Mouse (Mus musculus) heart, adult 11 months (tissue): ENCODE data around the gene Mrps36.

Experiments
- DNase-seq: peaks from one replicate; pipeline ENCODE4 v3.0.0; 2022

Mrps36 gene

DNA sequence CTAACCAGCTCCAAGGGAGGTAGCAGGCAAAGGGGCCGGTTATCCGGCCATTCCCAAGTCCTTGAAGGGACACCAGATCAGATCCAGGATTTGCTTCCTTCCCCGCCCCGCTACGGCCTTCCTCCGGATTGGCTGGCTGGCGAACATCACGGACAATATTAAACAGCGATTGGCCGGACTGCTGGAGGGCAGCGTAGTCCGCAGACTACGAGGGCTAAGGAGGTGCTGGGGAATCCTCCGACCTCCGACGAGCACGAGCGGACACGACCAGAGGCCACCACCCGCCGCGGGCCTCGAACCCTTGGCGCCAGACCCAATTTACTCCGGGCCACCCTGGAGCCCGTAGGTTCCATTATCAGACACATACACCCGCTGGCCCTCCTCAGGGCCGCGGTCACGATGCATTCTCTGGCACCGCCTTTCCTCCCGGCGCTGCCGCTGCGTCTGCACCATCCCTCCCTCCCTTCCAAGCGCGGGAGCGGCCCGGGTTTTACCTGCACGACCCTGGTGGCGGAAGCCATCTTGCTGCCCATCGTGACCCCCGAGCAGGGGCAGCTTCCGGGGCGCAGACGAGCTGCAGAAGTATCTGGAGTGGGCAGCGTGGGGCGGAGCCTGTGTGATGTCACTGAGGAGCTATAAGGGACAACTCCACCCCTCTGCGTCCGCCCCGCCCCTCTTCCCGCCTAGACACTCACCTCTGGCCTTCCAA, at the start of gene Mrps36:
TSS of gene Mrps36 (minus strand) at position 624 of the 709 bp plus-strand sequence.
- peak; percentile 100 for DNase-seq

DNA sequence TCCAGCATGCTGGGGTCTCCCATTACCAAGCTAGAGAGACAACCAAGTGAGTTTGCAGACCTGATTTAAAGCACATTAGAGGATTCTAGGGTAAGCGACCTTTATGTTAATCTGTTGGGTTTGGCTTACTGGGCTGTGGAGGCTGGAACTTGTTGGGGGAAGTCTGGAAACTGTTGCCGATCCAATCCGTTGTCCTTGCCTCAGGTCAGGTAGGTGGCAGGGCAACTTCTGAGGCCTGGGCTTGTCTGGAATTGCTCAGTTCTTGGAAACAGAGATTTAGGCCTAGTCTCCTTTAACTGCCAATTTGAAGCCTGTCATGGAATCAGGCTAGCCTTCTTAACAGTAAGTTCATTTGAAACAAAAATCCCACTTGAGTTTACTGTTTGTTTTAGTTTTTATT, 44.6 kb upstream of the Mrps36 start:
- peak; percentile 75 for DNase-seq

DNA sequence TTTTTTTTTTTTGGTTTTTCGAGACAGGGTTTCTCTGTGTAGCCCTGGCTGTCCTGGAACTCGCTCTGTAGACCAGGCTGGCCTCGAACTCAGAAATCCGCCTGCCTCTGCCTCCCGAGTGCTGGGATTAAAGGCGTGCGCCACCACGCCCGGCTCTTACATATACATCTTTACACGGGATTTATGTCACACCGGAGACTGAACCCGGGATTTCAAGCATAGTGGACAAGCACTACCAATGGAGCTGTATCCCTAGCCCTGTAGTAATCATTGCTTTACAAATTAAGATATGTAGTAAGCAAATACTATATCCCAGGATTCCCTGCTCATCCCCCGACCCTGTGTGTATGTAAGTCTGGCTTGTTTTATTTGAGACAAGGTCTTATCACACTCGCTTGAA, 43.6 kb upstream of the Mrps36 start:
- DNase-seq, result peak; percentile 61

DNA sequence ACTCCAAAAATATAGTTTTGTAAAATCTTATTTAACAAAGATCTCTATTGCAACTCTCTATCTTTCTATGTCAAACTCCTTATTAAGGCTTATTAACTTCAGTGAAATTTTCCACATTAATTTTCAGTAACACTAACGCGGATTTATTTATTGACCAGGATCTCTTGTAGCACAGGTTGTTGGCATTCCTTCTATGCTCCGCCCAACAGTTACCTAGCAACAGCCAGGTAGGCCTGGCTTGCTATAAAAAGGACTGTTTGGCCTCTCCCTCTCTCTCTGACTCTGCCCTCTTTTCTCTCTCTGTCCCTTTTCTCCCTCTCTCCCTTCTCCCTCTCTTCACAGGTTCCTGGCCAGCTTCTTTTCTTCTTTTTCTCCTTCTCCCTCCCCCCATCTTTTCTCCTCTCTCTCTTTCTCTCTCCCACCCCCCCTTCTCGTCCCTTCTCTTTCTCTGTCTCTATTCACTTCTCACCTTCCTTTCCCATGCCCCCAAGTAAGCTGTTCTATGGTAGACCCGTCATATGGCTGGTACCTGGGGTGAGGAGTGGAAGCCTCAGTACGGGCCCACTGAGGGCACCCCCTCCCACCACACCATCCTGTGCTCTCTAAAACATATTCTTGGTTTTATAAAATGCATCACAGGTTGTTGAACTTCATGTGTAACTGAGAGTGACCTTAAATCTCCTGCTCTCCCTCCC, 43.0 kb upstream of the Mrps36 start:
- peak; percentile 82 for DNase-seq

DNA sequence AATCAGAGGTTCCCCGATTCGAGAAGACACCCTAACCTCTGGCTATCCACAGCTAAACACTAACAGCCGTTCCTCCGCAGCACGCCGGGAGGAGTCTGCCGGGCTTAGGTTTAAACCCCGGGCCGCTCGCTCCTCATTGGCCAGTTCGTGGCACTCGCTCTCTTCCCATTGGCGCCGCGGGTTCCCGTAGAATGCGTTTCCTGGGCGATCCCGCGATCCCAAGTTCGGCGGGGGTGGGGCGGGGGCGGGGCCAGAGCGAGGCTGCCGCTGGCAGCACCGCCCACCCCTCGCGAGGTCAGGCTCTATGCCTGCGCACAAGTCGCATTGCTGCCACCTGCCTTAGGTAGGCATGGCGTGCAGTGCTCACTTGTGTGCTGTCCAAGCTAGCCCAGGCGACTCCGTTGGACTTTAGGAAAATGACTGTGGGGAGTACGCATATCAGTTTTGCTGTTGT, 42.0 kb upstream of the Mrps36 start, which contains the start of gene Ccnb1:
TSS of gene Ccnb1 (minus strand) at position 157 of the 454 bp plus-strand sequence.
- DNase-seq, result peak; percentile 99

DNA sequence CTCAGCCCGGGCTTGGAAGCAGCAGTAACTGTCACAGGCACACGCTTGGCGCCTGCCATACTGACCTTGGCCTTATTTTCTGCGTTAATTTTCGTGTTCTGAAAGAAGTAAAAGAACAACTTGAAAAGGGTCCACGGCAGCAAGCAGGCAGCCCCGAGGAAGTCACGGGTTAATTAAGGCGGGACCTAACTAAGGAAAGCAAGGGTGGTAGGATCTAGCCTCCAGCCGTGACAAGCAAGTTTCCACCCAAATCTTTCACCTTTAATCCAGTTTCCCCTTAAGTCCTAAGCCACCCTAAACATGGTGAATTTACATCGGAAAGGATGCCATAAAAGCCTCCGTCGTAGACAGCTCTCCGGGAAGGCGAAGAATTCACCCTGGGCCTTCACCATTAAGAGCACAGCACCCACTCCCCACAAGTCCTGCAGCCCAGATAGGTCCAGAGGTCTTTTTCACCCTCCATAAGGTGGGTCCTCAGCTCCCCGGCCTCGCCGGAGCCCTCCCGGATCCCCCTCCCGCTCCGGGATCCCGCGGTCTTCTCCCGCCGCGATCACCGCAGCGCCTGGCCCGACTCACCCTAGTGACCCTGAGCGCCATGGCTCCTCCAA, 41.5 kb upstream of the Mrps36 start:
- no peak for DNase-seq

DNA sequence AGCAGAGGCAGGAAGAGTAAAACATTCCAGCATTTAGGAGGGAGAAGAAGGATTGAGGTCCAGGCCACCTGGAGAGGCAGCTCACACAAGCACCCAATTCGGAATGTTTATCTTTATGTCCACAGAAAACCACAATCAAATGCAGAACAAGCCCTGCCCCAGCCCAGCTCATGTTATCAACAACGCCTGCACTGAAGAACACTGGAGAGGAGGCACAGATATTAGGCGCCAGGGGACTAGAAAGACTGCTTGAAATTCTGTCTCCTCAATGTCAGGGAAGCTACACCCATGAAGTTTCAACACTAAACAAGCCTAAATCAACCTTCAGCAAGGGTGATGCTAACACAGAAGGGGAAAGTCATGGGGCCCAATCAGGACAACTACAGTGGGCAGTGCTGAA, 33.0 kb upstream of the Mrps36 start:
- no peak for DNase-seq

DNA sequence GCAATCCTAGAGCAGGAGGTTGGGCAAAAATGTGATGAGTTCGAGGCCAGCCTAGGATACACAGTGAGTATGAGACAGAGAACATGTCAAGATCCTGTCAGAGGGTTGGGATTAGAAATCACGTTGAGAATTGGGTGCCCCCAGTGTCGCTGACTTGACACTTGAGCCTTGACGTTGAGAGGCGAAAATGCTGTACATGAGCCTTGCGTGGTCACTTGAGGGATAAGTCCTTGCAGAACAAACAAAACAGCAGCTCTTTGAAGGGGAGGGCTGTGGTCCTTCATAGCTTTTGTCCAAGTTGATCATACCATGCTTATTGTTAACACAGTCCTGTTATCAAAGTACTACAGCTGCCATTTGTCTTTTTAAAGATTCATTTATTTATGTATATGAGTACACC, 32.3 kb upstream of the Mrps36 start:
- no peak for DNase-seq

DNA sequence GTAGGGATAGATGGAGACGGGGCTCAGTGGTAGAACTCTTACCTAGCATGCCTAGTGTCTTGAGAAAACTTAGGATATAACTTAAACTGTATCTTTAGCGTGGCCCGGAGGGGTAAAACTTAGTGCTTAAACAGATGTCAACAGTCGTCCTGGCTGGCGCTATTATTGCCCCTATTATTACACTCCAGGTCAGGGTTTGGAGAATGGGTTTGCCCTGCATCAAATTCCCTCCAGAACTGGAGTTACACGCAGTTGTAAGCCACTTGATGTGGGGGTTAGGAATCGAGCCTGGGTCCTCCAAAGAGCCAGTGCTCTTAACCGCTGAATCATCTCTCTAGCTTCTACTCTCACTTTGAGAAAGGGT, 31.6 kb upstream of the Mrps36 start:
- no peak for DNase-seq

DNA sequence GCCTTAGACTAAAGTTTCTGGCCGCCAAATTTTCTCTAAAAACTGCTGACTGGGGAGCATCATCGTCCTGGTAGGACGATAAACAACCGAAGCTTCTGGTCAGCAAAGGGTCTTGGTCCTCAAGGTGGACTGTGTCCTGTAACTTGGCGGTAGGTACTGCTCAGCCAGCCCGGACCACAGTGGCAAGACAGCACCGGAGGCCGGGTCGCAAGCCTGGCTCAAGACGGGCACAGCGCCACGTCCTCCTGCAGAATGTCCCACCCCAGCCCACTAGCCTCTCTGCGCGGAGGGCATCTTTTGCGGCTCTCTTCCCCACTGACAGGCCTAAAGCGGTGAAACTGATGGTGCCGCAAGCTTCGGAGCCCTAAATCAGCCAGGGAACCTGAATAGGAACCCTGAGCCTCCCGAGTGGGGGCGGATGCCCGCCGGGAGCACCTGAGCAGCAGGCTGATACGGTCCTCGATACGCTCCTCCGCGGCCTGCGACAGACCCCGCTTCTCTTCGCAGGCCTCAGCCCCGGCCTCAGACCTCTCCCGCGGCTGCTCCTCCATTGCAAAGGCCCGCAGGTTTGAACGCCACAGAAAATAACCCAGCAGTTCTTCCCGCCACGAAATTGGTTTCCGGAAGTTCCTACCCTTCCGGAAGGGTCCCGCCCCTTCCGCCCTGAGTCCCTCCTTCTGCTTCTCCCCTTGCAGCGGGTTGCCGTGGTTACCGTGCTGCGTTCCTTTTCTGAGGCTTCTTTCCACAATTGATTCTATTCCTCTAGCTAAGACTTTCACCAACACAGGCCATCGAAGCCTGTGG, 31.0 kb upstream of the Mrps36 start, which contains the start of gene Cenph:
TSS of gene Cenph (minus strand) at position 648 of the 804 bp plus-strand sequence.
- peak; percentile 98 for DNase-seq

DNA sequence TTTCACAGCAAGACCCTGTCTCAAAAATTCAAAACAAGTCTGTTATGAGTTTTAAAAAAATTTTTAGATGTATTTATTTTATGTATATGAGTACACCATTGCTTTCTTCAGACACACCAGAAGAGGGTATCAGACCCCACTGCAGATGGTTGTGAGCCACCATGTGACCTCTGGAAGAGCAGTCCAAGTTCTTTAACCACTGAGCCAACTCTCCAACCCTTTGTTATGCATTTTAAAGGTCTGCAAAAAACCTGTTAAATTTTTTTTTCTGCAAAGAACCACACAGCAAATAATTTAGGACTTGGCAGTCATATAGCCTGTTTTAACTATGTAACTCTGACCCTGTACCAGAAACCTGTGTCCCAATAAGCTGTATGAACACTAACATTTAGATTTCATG, 30.2 kb upstream of the Mrps36 start:
- DNase-seq, result no peak

DNA sequence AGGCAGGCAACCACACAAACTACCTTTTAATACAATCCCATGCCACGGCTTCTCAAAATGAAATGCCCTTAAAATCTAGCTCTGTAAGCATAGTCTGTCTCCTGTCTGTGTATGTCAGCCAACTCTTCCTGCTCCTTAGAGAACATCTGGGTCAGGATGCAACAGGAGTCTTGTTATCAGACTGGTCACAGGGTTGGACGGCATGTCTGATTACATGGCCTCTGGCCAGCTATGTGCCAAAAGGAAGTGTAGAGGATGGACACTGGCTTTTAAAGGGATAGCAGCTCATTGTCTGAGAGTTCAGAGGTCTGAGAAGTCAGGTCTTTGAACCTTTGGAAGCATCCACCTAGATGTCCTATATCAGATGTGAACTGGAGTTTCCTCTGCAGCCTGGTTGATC, 10.9 kb upstream of the Mrps36 start:
- DNase-seq, result peak; percentile 93

DNA sequence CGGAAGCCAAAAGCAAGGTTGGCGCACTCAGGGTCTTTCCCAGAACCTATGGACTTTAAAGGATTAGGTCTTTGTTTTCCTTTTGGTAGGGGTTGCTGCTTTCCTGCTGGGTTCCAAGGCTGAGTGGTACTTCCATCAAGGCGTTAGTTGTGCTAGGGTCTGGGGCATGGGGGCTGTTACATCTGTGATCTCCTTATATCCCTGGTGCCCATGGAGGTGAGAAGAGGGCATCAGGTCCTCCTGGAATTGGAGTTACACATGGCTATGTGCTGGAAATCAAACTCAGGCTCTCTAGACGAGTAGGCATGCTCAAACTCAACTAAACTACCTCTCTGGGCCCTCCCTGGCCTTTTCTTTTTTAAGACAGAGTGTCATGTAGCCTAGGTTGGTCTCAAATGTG, 9.7 kb upstream of the Mrps36 start:
- DNase-seq, result peak; percentile 64

DNA sequence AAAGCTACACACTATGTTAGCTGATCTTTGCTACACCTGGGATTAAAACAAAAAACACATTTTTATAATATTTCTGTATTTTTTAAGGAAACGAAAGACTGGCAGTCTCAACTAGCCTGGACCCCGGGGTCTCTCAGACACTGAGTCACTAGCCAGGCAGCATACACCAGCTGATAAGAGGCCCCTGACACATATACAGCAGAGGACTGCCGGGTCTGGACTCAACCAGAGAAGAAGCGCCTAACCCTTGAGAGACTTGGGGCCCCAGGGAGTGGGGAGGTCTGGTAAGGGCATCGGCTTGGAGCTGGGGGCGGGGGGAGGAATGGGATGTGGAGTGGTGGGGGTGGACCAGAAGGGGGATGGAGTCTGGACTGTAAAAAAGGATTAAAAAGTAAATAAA, 8.6 kb upstream of the Mrps36 start:
- DNase-seq, result peak; percentile 72

DNA sequence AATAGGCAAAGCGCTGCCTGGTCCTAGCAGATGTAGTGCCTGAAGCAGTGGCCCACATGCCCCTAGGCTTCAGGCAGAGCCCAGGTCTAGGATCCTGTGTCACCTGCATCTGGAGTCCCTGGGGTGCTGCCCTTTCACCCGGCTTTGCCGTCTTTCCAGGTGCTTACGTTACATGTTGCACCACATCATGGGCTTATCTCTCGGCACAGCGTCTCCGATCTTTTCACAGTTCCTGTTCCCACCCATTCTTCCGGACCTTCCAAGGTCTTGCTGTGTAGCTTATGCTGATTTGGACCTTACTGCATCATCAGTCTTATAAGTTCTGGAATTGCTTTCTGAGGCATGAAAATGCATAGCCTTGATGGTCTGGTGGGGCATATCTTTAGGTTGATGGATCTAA, 8.1 kb upstream of the Mrps36 start:
- peak; percentile 55 for DNase-seq

DNA sequence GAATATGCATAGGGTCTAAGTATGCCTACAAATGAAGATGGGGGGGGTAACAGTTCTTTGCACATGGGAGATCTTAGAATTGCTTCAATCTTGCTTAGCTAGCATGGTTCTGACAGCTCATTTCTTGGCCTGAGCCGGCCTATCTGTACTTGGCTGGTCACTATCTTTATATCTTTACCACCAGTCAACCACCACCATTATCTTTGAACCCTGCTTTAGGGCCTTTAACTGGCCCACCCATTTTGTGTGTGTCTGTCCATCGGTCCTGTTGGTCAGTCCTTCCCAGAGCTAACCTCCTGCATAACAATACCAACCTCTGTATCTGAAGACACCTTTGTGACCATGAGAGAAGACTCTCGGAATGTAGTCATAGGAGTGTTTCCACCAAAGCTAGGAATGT, 6.9 kb upstream of the Mrps36 start:
- peak; percentile 17 for DNase-seq

DNA sequence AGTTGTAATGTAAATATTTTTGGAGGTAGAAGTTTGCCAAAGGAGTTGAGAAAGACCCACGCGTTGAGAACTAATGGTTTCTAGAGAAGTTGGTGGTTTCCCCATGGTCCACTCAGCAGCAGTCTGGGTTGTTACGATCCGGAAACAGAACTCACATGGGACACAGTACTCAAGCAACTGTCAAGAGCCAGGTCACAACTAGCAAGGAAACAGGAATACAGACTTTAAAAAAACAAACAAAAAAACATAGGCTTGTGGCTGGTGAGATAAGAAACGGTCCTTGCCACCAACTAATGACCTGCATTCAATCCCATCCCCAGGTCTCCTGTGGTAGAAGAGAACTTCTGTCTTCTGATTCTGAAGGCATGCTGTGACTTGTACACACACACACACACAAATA, 6.3 kb upstream of the Mrps36 start:
- DNase-seq, result peak; percentile 40

DNA sequence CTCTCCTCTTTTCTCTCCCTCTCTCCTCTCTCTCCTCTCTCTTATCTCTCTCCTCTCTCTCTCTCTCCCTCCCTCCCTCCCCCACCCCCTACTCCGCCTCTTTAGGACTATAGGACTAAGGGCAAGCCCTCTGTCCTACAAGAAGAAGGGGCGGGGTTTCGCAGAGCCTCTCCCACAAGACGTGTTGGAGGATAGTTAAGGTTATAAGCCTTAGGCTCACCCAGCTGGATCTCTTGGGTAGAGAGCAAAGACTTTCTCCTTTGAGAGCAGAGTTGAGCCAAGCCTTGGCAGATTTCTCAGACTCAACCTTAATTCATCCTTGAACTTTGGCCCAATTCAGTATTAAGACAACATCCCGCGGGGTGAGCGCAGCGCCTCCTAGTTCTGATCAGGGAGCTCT, 4.2 kb upstream of the Mrps36 start:
- peak; percentile 76 for DNase-seq

DNA sequence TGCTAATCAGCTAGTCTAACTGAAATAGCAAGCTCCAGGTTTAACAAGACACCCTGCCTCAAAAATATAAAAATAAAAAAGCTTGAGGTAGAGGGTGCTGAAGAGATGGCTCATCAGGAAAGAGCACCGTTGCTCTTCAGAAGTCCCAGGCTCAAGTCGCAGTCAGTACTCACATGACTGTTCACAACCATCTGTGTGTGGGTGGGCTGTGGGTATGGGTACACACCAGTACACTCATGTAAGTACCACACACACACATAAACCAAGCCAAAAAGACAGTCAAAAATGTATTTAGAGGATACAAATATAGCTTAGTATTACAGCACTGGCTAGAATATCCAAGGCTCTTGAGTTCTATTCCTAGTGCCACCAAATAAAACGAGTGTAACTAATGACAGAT, 1.6 kb upstream of the Mrps36 start:
- DNase-seq, result peak; percentile 78

DNA sequence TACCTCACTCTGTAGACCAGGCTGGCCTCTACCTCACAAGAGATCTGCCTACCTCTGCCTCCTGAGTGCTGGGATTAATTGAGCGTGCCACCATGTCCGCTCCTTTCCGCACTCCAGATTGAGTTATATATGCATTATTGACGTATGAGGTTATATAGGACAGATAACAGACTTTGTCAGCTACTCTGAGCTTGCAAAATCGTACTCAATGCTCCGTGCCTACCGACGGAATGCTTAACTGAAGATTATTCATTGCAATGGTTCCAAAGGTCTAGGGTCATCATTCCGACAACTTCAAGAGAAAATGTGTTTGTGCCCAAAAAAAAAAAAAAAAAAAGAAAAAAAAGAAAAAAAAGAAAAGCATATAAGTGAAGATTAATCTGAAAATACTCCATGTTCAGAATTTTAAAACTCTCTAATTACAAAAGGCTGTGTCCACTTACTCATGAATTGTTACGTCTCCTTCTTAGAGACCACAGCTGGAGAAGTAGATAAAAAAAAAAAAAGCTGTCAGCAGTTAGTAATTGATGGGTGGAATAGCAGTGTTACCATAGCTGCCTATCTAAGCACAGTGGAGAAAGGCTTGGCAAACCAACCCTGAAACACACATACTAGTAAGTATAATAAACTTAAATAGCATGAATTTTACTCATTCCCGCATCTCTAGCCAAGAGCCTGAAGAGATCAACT, 968 bp downstream of the Mrps36 start:
- peak; percentile 50 for DNase-seq

DNA sequence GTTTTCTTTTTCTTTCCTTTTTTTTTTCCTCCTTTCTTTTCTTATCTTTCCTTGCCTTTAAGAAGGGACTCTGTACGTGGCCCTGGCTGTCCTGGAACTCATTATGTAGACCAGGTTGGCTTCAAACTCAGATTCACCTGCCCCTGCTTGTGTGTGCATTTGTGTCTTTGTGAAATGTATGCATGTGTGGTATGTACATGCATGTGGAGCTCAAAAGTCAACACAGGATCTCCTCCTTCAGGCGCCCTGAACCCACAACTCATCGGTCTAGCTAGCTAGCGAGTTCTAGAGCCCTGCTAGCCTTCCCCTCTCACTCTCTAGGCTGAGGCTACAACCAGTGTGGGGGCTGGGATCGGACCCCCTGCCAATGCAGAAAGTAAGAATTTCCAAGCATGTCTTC, 1.6 kb downstream of the Mrps36 start:
- peak; percentile 70 for DNase-seq

DNA sequence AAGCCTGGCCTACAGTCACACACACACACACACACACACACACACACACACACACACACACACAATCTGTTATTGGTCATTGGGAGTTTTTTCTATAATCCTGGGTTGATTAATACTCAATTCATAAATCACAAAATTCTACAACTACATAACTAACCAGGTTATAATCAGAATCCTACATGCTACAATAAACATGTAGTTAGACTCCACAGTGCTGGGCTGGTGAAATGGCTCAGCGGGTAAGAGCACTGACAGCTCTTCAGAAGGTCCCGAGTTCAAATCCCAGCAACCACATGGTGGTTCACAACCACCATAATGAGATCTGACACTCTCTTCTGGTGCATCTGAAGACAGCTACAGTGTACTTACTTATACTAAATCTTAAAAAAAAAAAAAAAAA, 11.7 kb downstream of the Mrps36 start:
- DNase-seq, result peak; percentile 34
